Mouse (Mus musculus): ENCODE measurements around the gene Fxyd2.
A peak's percentile ranks its signal among the peaks of the same experiment; 100 is the strongest.

Gene Fxyd2

GRCm38 (mm10) chr9:45399434-45399833 is at the start of gene Fxyd2:
Fxyd2 (plus strand) TSS chr9:45399669.
- no peak for DNase-seq (ENCODE audit: low spot score)

- DNase-seq (ENCODE audit: low spot score): no peak
These were observed 49.6 kb upstream of the Fxyd2 start for GRCm38 (mm10) chr9:45349851-45350250.

DNA sequence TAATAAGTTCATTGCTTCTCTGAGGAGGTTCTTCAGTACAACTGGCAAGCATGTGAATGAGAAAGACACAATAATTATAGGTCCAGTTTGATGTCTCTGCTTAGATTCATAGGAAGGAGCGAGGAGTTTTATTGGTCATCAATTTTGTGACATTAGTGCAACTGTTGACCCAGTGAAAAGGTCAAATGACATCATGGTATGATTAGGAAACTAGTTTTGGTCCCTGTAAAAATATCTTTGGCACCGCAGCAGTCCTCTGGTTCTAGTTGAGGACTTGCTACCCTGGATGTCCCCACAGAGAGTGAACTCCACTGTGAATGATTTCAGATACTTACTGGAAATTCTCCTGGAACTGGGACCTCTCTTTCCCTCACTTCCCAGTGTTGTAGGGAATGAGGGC is 44.3 kb upstream of the Fxyd2 start:
- no peak for DNase-seq (ENCODE audit: low spot score)

DNA sequence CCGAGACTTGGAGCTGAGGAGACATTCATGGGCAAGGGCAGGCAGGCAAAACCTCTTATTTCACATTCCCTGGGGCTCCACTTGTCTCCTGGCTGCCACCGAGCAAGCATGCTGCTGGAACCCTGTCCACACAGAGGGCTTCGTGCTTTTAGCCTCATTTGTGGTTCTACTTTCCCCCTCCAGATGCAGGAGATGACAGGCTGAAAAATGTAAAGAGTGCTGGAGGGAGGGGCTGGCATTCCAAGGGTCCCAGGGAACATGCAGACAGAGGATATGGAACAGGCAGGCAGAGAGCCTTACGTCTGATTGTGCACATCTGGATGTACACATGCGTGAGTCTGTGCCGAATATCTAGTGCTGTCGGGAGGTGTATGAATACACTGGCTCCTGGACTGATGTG is 41.1 kb upstream of the Fxyd2 start:
- DNase-seq (ENCODE audit: low spot score): no peak

DNA sequence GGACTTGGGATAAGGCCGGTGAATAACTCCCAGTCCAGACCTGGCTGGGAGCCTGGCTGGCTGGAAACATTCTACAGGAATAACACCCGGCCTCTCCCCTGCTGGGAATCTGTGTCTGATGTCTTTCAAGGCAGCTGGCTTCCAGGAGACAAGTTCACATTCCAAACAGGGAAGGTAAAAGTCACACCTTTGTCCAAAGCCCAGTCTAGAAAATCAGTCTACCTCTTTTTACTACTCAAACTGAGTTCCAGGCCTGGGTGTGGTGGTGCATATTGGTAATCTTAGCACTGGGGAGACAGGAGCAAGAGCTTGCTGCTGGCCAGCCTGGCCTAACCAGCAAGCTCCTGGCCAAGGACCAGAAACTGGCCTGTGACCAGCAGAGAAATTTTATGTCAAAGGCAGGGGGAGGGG is 37.4 kb upstream of the Fxyd2 start:
- no peak for DNase-seq (ENCODE audit: low spot score)

DNA sequence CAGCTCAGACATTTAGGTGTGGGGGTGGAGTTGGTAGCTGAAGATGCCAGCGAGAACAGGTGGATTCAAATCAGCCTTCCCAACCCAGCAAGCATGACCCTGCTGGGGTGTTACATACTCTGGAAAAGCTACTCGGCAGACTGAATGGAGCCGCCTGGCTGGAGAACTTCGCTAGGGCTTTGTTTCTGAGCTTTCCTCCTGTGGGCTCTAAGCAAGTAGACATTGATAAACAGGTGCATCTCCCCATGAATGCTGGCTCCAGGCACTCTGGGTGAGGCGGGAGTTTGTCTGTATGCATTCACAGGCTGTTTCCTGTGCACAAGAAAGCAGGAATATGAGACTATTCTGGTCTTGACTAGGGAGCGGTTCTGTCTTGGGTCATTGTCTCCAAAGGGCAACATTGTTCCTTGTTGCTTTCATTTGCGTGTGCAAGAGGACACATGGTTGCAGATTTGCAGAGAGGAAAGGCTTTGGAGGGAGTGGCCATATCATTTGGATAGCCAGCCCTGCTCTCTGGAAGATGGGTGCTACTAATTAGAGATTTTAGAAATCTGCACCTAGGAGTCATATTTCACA is 35.7 kb upstream of the Fxyd2 start:
- DNase-seq (ENCODE audit: low spot score): no peak

DNA sequence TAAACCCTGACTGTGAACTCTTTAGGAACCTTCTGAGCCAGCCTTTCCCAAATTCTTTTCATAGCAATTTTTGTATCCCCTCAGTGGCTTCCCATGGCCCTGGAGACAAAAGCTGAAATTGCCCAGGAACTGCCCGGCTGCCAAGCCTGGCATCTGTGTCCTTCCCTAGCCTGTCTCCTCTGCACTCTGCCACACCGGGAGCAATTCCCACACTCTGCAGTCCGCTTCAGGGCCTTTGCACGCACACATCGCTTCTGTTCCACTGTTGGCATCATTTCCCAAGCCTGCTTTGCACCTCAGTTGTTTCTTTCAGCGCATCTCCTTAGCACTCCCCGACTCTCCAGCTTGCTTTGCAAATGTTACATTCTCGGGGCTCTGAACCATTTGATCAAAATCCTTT is 31.8 kb upstream of the Fxyd2 start:
- no peak for DNase-seq (ENCODE audit: low spot score)

DNA sequence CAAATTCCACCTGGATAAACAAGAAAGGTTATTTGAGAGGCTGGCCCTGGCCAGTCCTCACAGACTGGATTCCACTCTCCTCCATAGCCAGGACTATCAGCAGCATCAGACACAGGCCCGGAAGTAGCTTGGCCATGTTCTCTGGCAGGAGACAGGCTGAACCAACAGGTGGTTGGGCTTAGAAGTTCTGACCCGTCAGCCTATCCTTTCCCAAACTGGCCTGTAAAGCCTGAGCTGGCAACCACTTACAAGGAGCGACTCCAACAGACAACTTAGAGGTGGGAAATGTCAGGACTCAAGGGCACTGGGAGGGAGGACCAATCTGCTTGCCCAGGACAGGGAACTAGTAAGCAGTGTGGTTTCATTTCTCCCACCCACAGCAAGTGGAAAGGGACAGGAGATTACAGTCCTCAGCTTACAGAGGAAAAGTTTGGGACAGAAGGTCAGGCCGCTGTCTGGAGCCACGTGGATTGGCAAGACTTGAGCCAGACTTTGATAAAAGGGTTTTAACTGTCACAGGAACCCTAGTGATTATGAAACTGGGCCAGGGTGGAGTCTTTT is 31.0 kb upstream of the Fxyd2 start:
- no peak for DNase-seq (ENCODE audit: low spot score)

GRCm38 (mm10) chr9:45370117-45370561 is 29.3 kb upstream of the Fxyd2 start, which contains the start of gene Fxyd6:
Fxyd6 (plus strand) TSS chr9:45370185.
- DNase-seq (ENCODE audit: low spot score): peak; percentile 49

DNA sequence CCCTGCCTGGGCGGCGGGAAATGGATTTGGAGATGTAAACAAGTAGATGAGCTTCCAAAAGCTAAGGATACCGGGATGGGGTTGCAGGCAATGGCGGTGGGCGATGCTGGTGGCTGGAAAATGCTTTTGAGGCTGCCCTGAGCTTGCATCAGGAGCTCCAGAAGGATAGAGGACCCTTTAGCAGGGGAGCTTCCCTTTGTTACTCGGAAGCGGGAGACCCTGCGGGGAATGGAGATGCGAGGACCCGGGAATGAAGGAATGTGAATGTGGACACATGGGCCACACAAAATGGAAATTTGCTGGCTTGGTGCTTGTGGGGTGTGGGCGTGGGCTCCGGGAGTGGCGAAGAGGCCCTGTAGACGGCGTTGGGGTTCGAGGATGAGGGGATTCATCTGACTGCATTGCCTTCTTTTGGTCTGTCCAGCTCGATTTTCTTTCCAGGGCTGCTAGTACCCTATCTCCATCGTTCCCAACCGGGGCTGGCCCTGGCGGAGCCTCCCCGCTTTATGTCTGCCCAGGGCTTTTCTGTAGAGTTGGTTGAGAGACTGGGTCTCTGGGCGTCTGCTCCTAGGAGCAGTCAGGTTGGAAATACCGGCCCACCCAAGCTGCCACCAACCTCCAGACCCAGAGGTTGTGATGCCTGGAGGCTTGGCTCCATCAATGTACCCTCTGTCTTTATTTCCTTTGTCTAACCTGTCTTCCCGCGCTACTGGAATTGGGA is 28.7 kb upstream of the Fxyd2 start:
- no peak for DNase-seq (ENCODE audit: low spot score)

DNA sequence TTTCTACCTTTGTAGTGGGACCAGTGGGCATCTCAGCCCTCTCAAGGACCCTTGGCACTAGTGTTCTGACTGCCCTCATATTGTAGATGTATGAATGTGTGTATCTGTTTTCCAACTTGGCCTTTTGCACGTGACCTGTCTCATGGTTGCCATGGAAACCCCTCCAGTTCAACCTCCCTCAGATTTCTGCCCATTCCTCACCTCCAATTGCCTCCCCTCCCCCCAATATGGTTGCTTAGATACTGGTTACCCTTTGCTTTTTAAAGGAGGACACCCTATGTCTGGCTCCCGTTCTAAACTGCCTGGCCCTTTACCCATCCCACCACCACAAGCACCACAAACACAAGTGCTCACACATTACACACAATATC is 28.1 kb upstream of the Fxyd2 start:
- DNase-seq (ENCODE audit: low spot score): no peak

DNA sequence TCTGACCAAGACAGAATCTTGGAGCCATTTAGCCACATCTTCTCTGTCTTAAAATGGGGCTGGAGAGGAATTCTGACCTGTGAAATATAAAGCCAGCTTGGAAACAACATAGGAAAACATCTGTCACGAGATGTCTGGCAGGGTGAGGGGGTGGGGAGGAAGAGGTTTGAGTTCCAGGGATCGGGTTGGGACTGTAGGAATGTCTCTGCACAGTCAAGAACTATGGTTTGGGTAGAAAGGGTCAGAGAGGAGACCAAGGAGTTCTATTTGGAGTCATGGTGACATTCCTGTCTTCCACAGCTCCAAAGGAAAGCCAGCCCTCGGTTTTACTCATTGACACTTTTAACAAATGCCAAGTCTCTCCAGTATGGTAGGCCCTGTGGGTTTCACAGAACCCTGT is 25.6 kb upstream of the Fxyd2 start:
- no peak for DNase-seq (ENCODE audit: low spot score)

GRCm38 (mm10) chr9:45374988-45375502 is 24.4 kb upstream of the Fxyd2 start:
- DNase-seq (ENCODE audit: low spot score): no peak

- no peak for DNase-seq (ENCODE audit: low spot score)
These were observed 23.0 kb upstream of the Fxyd2 start for GRCm38 (mm10) chr9:45376427-45376826.

DNA sequence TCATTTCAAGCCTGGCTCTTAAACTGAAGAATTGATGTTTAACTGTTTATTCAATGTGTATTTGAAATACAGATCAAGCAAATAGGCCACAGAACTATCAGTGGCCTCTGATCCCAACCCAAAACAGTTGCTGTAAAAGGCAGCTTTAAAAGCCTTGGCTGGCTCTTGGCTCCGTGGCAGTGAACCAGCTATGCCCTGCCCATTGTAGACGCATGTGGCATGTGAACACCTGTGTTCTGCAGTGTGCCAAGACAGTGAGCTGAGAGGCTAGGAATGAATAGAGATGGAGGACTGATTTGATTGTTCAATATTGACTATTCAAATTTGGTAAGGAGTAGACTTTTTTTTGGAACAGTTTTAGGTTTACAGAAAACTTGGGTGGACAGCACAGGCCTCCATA is 22.6 kb upstream of the Fxyd2 start:
- no peak for DNase-seq (ENCODE audit: low spot score)

- no peak for DNase-seq (ENCODE audit: low spot score)
These were observed 18.8 kb upstream of the Fxyd2 start for GRCm38 (mm10) chr9:45380411-45381251.

DNA sequence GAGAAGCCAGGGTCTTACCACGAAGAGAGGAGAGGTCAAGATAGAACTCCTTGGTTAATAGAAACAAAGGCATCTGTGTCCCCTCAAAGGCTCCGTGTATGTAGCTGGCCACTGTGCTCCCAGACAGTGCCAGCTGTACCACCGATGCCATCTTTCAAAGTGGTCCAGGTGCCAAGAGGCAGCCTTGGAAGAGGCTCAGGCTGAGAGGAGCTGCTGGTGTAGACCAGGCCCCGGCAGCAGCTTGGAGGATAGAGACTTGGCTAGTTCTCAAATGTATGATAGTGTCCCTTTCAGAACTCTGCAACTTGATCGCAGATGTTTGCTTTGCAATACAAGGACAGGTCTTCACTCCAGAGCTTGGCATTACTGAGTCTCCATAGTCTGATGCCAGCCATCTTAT is 17.1 kb upstream of the Fxyd2 start:
- DNase-seq (ENCODE audit: low spot score): no peak

- DNase-seq (ENCODE audit: low spot score): no peak
These were observed 16.6 kb upstream of the Fxyd2 start for GRCm38 (mm10) chr9:45382834-45383233.

GRCm38 (mm10) chr9:45383883-45384282 is 15.6 kb upstream of the Fxyd2 start:
- no peak for DNase-seq (ENCODE audit: low spot score)

DNA sequence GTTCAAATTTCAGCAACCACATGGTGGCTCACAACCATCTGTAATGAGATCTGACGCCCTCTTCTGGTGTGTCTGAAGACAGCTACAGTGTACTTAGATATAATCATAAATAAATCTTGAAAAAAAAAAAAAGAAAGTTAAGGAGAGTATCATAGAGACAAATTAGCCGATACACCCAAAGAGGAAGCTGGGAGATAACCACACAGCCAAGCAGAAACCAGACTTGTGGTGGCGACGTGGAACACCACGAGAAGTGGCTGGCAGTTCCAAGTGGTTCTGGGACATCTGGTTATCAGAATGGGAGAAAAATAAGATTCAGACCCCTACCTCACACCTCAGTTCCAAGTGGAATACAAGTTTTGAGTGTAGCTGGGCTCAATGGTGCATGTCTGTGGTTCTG is 12.8 kb upstream of the Fxyd2 start:
- no peak for DNase-seq (ENCODE audit: low spot score)

GRCm38 (mm10) chr9:45388385-45388994 is 11.0 kb upstream of the Fxyd2 start:
- peak; percentile 90 for DNase-seq (ENCODE audit: low spot score)

- DNase-seq (ENCODE audit: low spot score): no peak
These were observed 9.9 kb upstream of the Fxyd2 start for GRCm38 (mm10) chr9:45389596-45389995.

Data from ovary, postnatal 14 days (tissue).